Mouse (Mus musculus) cerebellum, adult 2 months (tissue): ENCODE measurements at regions not wholly inside any gene's neighbourhood (a gene's known extent, or its start where the extent isn't known, plus 50 kb on each side); places are given as distances from the start of the nearest gene placed in this dataset.
"Not testable (repeated sequence)": the region's sequence is repeated elsewhere in the genome, so short reads cannot be mapped to it uniquely, and the experiment has no call there.

Source experiments
- DNase-seq, 2 experiments: peaks; one replicate each; pipeline ENCODE4 v3.0.0; 2021
- H3K27ac ChIP-seq: fragments of 200-500 bp; 2 replicates; pipeline ENCODE4 v1.5.1; 2012; ENCODE audit warnings: low read length, control low read depth, inconsistent platforms; ENCODE audit not compliant: insufficient read depth
- H3K27me3 ChIP-seq: fragments of 200-500 bp; 2 replicates; pipeline ENCODE4 v1.6.1; 2012; ENCODE audit warnings: inconsistent platforms, mild to moderate bottlenecking, low read length, moderate library complexity; ENCODE audit not compliant: control insufficient read depth, insufficient read depth
- H3K4me1 ChIP-seq: fragments of 200-500 bp; 2 replicates; pipeline ENCODE4 v1.6.1; 2011; ENCODE audit warnings: low read length; ENCODE audit not compliant: control insufficient read depth, insufficient read depth
- H3K4me3 ChIP-seq: fragments of 200-500 bp; replicated peaks from 2 replicates; pipeline ENCODE3; 2011; ENCODE audit warnings: mild to moderate bottlenecking, low read depth, low read length, control low read depth; ENCODE audit not compliant: insufficient read depth
- WGBS: fragments of 180-500 bp; shearing (Covaris S2); methylation state at CpG from one replicate; pipeline ENCODE4 v1.1.7; 2018; 5-methylcytosine and 5-hydroxymethylcytosine counted together

DNA sequence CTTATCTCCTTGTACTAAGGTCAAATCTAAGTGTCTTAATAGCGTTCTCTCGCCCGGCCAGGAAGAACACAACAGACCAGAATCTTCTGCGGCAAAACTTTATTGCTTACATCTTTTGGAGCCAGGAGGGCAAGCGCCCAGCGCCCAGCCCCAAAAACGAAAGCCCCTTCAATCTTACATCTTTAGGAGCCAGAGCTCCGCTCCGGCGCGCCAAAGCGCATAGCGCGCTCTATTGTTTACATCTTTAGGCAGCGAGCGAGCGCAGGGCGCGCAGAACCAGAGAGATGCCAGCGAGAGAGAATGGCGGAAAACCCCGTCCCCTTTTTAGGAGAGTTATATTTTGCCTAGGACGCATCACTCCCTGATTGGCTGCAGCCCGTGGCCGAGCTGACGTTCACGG, 373.2 kb upstream of the Gm21477 start:
- not testable (repeated sequence) for H3K27ac ChIP-seq, H3K27me3 ChIP-seq, H3K4me3 ChIP-seq, H3K4me1 ChIP-seq
- 76% methylated on average over 26 of the region's 27 CpGs for WGBS
- DNase-seq, result peak in 1 of 2 experiments; percentile 1
